Mouse (Mus musculus): ENCODE results near the gene Olfr1179.
A peak's percentile ranks its signal among the peaks of the same experiment; 100 is the strongest.
"Not testable (repeated sequence)": the region's sequence is repeated elsewhere in the genome, so short reads cannot be mapped to it uniquely, and the experiment has no call there.

The Olfr1179 gene

GRCm38 (mm10) chr2:88406353-88406752 is at the start of gene Olfr1179:
TSS of gene Olfr1179 (minus strand) at chr2:88406453.
- no peak for DNase-seq (ENCODE audit: low read depth)

GRCm38 (mm10) chr2:88454567-88454966 is 48.3 kb upstream of the Olfr1179 start, which contains the start of gene Olfr1183:
TSS of gene Olfr1183 (plus strand) at chr2:88454867.
- not testable (repeated sequence) for DNase-seq (ENCODE audit: low read depth)

GRCm38 (mm10) chr2:88449031-88449430 is 42.8 kb upstream of the Olfr1179 start, which contains the start of gene Gm13757:
TSS of gene Gm13757 (minus strand) at chr2:88449131.
- no peak for DNase-seq (ENCODE audit: low read depth)

DNA sequence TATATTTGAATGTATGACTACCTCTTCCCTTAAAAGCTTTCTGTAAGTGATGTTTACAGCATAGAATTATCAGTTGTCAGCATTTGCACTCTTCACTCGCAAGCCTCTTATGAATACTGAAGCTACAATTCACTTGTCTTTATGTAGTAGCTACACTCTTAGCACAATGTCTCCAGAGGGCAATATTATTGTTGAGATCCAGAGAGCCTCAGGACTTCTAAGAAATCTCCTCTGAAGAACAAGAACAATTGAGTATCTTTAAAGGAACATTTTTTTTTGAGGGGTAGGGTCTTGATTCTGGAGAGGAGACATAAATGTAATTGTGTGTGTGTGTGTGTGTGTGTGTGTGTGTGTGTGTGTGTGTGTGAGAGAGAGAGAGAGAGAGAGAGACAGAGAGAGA is 19.8 kb upstream of the Olfr1179 start, which contains the start of gene Olfr1181:
Olfr1181 (minus strand) TSS at position 101 of the 400 bp plus-strand sequence.
- DNase-seq (ENCODE audit: low read depth), result no peak

GRCm38 (mm10) chr2:88419051-88419450 is 12.8 kb upstream of the Olfr1179 start, which contains the start of gene Olfr1180:
TSS of gene Olfr1180 (minus strand) at chr2:88419151.
- DNase-seq (ENCODE audit: low read depth), result no peak

- no peak for DNase-seq (ENCODE audit: low read depth)
Measured at GRCm38 (mm10) chr2:88386762-88387161, 19.5 kb downstream of the Olfr1179 start, which contains the start of gene Olfr1178. TSS of gene Olfr1178 (plus strand) at chr2:88387062.

DNA sequence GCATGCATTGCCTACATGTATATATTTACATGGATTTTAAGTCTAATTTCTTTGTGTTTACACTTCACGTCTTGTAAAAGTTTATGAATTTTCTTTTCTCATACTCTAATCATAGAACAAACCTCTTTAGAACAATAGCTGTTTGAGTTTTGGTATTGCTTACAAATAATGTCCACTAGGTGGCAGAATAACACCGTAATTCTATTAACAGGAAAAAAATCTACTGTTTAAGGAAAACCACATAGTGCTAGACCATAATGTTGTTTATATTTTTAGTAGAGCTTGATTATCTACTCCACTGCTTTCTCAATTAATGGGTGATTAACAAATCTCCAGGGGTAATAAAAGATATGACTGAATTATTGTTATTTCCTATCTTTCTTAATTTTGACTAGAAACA is 49.9 kb downstream of the Olfr1179 start:
- peak; percentile 4 for DNase-seq (ENCODE audit: low read depth)
